In genomic region chr19:33282985-33283384, GRCm38 (mm10) we compare ENCODE assay signal across 21 mouse cellular contexts.
DNase-seq lines count a peak whose midpoint lies in the region; TF ChIP-seq lines count a peak whose summit lies in the region.
"Had no signal": no experiment of that assay in that cellular context is flagged by ENCODE, and none has a peak within 500 bp of the region (broad histone marks: within the 10 kb centered on the region; RNA-seq: fewer than 3 reads in every experiment).

No protein-coding gene starts in this region.

- intact Hi-C loops in left cerebral cortex, adult 2 months (cut with DNase I): no loop called here
- intact Hi-C loops in left cerebral cortex, postnatal 4 days (cut with DNase I): no loop called here

- no peak overlapping the region for H3K4me3 ChIP-seq in left cerebral cortex, adult 2 months
- H3K4me3 ChIP-seq: embryonic facial prominence, embryonic 10.5 days; erythroblast, embryonic 14.5 days; forebrain, embryonic 15.5 days; heart, embryonic 13.5 days; hindbrain, embryonic 10.5 days; limb, embryonic 12.5 days; midbrain, embryonic 13.5 days had no signal

- no peak overlapping the region for H3K27ac ChIP-seq in left cerebral cortex, adult 2 months
- H3K27ac ChIP-seq: embryonic facial prominence, embryonic 10.5 days; forebrain, embryonic 15.5 days; heart, embryonic 13.5 days; hindbrain, embryonic 10.5 days; limb, embryonic 12.5 days; macrophage; midbrain, embryonic 13.5 days had no signal

- peak; percentile 10 for DNase-seq in embryo, embryonic 11 days
- DNase-seq in embryo, embryonic 9.5 days (ENCODE audit: extremely low spot score): no peak
- DNase-seq in left cerebral cortex, adult 2 months (ENCODE audit: extremely low spot score in 1 of 2, low spot score in 2 of 2): no peak
- no peak for DNase-seq in left cerebral cortex, adult 18-20 months (ENCODE audit: low spot score in 2 of 2)
- DNase-seq in 3T3-L1 (ENCODE audit: low read depth, low spot score): peak; percentile 27
- peak; percentile 22 for DNase-seq in NIH3T3 (ENCODE audit: low read depth)
- no peak for DNase-seq in right cerebral cortex, postnatal 14 days
- no peak for DNase-seq in left cerebral cortex, postnatal 4 days
- DNase-seq: adrenal gland, postnatal 10 days; B cell, adult 2 months; cerebellum, adult 11 months; cerebellum, postnatal 25 days; thymus, postnatal 36 days had no signal

- peak; percentile 18 for TF ChIP-seq CTCF in left cerebral cortex, adult 2 months (IDR thresholded peaks at IDR 0.05)

Comparison
In these comparisons a context has a peak if more than half of its experiments do, and no peak if none do; other contexts are left out.
1. DNase-seq: peak in embryo, embryonic 11 days (single experiment), 3T3-L1 (single experiment) and NIH3T3 (single experiment); none in embryo, embryonic 9.5 days (single experiment), left cerebral cortex, adult 2 months (0 of 2), left cerebral cortex, adult 18-20 months (0 of 2), right cerebral cortex, postnatal 14 days (single experiment) and left cerebral cortex, postnatal 4 days (single experiment).